Mouse (Mus musculus): Measurements from ENCODE around the gene Akap12. TPM values are rescaled to one million over a fixed set of nuclear protein-coding genes. Genes with fewer than 3 reads are reported as not detected.

Akap12 gene
- polyA plus RNA-seq (2015; fragmentation: Nextera tagmentation; extraction: Ambion mirVana), result 53.7 and 54.4 TPM in 2 replicates

DNA sequence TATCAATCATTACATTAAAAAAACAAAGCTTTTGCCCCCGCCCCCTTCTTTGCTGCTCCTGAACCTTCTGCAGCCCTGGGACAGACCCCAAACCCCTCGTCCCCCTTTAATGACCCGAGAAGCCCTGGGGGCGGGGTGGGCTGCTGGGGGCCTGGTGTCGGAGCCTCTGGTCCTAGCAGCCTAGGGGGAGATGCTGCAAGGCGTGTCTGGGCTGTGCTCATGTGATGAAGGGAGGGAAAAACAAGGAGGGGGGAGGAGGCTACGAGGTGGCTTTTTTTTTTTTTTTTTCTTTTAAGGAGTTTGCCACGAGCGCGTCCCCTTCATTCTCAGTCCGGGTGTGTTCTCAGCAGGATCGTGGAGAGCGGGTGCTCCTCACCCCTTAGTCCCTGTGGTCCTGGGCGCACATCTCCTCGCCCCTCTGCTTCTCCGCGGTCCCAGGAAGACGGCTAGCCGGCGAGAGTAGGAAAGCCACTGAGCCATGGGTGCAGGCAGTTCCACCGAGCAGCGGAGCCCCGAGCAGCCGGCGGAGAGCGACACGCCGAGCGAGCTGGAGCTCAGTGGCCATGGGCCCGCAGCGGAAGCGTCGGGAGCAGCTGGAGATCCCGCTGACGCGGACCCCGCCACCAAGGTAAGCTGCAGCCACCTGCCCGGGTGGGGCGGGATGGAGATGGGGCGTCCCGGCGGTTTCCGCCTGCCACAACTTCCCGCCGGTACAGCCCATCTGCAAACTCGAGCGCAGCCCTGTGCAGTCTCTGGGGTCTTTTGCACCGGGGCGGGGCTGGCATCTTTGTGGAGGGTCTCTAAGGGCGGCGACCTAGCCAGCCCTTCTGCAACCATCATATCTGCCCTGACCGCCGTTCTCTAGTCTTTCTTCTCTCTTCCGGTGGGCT, at the start of gene Akap12:
Gene Akap12, plus strand, starts transcription at position 340 of the 890 bp plus-strand sequence.
- Histone ChIP-seq H3K9ac (ENCODE audit: low read depth, low read length) (peak within 1 kb of the TSS; percentile 75), H3K4me1 (replicated peaks; ENCODE audit: insufficient read depth, low read length) (no peaks in the 10 kb centered on the region; the same call in 1 of the 2 replicates), H3K27ac (peak within 1 kb of the TSS; percentile 62), H3K4me3 (replicated peaks; ENCODE audit: low read depth, low read length) (peak within 1 kb of the TSS; percentile 72), H3K36me3 (ENCODE audit: insufficient read depth, low read length) (no peaks in the 10 kb centered on the region), H3K27me3 (ENCODE audit: insufficient read depth, low read length) (no peaks in the 10 kb centered on the region), H3K4me2 (ENCODE audit: low read length) (peak within 1 kb of the TSS; percentile 94), H3K9me3 (replicated peaks; ENCODE audit: low read length) (no peaks in the 10 kb centered on the region)
- WGBS, result under 1% methylated on average over 48 of the region's 54 CpGs
- DNase-seq (ENCODE audit: low spot score) (peak; percentile 73), ATAC-seq (replicated peaks; ENCODE audit: low FRiP score, low read depth) (peak; percentile 72)
- no peak for TF ChIP-seq CTCF (IDR thresholded peaks at IDR 0.05; ENCODE audit: low read depth)

DNA sequence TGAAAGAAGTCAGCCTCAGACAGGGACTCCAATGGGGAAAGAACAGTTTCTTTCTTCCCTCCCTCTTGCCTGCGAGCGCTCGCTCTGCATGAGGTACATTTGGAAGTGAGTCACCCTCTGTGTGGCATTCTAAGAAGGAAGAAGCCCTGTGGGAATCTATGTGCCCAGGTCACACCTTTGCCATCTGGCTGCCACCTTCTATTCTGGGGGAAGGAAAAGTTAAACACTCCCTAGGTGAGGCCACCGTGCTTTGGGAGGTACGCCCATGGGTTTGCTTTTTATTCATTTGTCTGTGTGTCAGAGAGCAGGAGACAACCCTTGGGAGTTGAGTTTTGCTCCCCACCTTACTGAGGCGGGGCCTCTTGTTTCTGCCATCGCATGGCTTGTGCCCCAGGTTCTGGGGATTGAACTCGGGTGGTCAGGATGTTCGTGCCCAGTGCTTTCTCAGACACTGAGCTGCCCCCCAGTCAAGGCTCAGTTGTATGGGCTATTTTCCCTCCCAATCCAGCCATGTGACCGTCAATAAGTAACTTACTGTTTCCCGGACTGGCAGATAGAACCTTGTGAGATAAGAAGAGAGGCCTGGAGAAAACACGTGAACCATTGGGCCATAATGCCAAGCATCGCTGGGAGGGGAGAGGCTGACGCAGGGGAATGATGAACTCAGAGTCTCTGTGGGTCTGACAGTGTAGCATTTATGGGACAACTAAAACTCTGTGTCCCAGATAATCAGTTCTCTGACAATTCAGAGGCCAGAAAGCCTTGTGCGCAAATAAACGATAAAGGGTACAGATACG, 35.4 kb upstream of the Akap12 start:
- Histone ChIP-seq H3K9ac (ENCODE audit: low read depth, low read length) (no peak overlapping the region), H3K27ac (no peak overlapping the region), H3K36me3 (ENCODE audit: insufficient read depth, low read length) (no peaks in the 10 kb centered on the region), H3K9me3 (replicated peaks; ENCODE audit: low read length) (no peaks in the 10 kb centered on the region), H3K4me3 (replicated peaks; ENCODE audit: low read depth, low read length) (no peak overlapping the region), H3K4me1 (replicated peaks; ENCODE audit: insufficient read depth, low read length) (no peaks in the 10 kb centered on the region), H3K4me2 (ENCODE audit: low read length) (no peak overlapping the region), H3K27me3 (ENCODE audit: insufficient read depth, low read length) (no peaks in the 10 kb centered on the region)
- WGBS, result 81% methylated on average over 17 of the region's 17 CpGs
- TF ChIP-seq CTCF (IDR thresholded peaks at IDR 0.05; ENCODE audit: low read depth), result no peak
- no peak for ATAC-seq (replicated peaks; ENCODE audit: low FRiP score, low read depth)
- no peak for DNase-seq (ENCODE audit: low spot score)

DNA sequence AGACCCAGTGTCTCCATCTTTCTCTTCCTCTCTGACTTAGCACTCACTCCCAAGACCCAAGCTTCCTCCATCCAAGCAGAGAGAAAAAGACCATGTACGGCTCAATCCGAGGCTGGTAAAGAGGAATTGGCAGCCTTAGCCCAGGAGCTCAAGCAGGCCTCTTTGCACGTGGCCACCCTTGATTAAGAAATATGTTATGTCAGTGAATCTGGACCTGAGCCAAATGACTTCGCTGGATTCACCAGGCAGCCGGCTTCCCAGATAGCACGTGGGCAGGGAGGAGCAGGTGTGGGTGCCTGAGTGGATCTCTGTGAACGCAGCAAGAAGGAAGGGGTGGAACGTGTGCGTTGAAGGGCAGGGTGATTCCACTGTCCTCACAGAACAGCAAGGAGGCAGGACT, 33.1 kb upstream of the Akap12 start:
- no peaks in the 10 kb centered on the region for H3K27me3 ChIP-seq (ENCODE audit: insufficient read depth, low read length)
- no peaks in the 10 kb centered on the region for H3K36me3 ChIP-seq (ENCODE audit: insufficient read depth, low read length)
- no peak for ATAC-seq (replicated peaks; ENCODE audit: low FRiP score, low read depth)
- H3K27ac ChIP-seq, result no peak overlapping the region
- H3K4me1 ChIP-seq (replicated peaks; ENCODE audit: insufficient read depth, low read length), result no peaks in the 10 kb centered on the region
- no peak for TF ChIP-seq CTCF (IDR thresholded peaks at IDR 0.05; ENCODE audit: low read depth)
- no peak overlapping the region for H3K4me2 ChIP-seq (ENCODE audit: low read length)
- H3K9me3 ChIP-seq (replicated peaks; ENCODE audit: low read length), result no peaks in the 10 kb centered on the region
- WGBS, result 27% methylated on average over 9 of the region's 9 CpGs
- no peak overlapping the region for H3K4me3 ChIP-seq (replicated peaks; ENCODE audit: low read depth, low read length)
- no peak overlapping the region for H3K9ac ChIP-seq (ENCODE audit: low read depth, low read length)
- DNase-seq (ENCODE audit: low spot score), result no peak

DNA sequence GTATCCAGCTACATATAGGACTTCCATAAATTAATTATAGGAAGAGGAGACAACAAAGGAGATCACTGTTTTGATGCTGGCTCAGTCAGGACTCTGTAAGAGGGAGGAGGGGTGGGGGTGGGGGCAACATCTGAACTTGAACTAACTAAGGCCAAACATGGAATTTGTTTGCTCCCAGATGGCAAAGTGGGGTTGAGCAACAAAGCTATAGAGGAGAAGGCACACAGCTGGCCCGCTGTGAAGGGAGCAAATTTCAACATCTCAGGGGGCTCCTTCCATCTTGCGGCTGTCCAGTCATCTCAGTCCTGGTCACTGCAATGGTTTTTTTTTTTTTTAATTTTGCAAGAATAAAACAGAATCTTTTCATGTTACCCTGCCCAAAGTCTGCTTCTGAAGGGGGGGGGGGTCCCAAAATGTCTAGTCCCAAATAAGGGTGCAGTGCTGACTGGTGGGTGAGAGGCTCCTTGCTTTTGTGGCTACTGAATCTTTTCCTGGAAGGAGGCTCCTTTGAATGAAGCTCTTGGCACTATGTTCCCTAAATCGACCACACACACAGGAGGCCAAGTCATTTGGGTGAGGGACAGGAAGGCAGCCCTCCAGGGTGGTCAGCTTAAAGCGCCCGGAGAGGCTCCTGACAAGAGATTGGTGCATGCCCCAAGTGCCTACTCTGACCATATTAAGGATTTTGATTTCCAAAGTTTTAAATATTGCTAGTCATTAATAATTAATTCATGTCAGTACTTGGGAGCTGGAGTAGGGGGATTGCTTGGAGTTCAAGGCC, 26.2 kb upstream of the Akap12 start:
- Histone ChIP-seq H3K27ac (no peak overlapping the region), H3K4me3 (replicated peaks; ENCODE audit: low read depth, low read length) (no peak overlapping the region), H3K9me3 (replicated peaks; ENCODE audit: low read length) (no peaks in the 10 kb centered on the region), H3K27me3 (ENCODE audit: insufficient read depth, low read length) (no peaks in the 10 kb centered on the region), H3K36me3 (ENCODE audit: insufficient read depth, low read length) (no peaks in the 10 kb centered on the region), H3K4me2 (ENCODE audit: low read length) (no peak overlapping the region), H3K4me1 (replicated peaks; ENCODE audit: insufficient read depth, low read length) (no peaks in the 10 kb centered on the region), H3K9ac (ENCODE audit: low read depth, low read length) (no peak overlapping the region)
- DNase-seq (ENCODE audit: low spot score), result peak; percentile 46
- no peak for ATAC-seq (replicated peaks; ENCODE audit: low FRiP score, low read depth)
- no peak for TF ChIP-seq CTCF (IDR thresholded peaks at IDR 0.05; ENCODE audit: low read depth)
- WGBS, result 63% methylated on average over 5 of the region's 5 CpGs

DNA sequence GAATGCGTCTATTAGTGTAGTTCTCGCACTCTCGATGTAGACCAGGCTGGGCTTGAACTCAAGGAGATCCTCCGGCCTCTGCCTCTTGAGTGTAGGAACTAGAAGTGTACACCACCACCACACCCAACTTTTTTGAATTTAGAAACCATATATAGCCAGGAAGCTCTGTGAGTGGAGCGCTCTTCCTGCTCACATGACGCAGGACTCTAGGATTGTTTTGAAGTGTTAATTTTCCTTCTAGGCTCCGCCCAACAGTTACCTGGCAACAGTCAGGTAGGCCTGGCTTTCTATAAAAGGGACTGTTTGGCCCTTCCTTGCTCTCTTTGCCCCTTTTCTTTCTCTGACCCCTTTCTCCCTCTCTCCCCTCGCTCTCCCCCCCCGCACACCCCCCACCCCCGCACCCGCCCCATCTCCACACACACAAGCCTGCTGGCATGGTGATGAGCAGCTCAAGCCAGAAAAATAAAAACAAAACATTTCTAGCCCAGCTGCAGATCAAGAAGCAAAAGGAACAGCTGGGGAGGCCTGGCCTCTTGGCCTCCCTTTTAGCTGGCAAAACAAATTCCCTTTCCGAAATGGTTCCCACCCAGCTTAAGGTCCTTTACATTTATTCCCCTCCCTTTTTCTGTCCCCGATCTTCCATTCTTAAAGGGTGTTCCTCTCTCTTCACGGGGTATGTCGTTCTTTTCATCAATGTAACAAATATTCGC, 22.4 kb upstream of the Akap12 start:
- peak; percentile 36 for DNase-seq (ENCODE audit: low spot score)
- no peaks in the 10 kb centered on the region for H3K9me3 ChIP-seq (replicated peaks; ENCODE audit: low read length)
- no peak overlapping the region for H3K9ac ChIP-seq (ENCODE audit: low read depth, low read length)
- no peak overlapping the region for H3K27ac ChIP-seq
- 81% methylated on average over 16 of the region's 16 CpGs for WGBS
- H3K4me3 ChIP-seq (replicated peaks; ENCODE audit: low read depth, low read length), result no peak overlapping the region
- no peaks in the 10 kb centered on the region for H3K4me1 ChIP-seq (replicated peaks; ENCODE audit: insufficient read depth, low read length)
- no peaks in the 10 kb centered on the region for H3K36me3 ChIP-seq (ENCODE audit: insufficient read depth, low read length)
- no peak for ATAC-seq (replicated peaks; ENCODE audit: low FRiP score, low read depth)
- no peak overlapping the region for H3K4me2 ChIP-seq (ENCODE audit: low read length)
- no peak for TF ChIP-seq CTCF (IDR thresholded peaks at IDR 0.05; ENCODE audit: low read depth)
- no peaks in the 10 kb centered on the region for H3K27me3 ChIP-seq (ENCODE audit: insufficient read depth, low read length)
